Mouse (Mus musculus): ENCODE results near the gene Gm20695.

The Gm20695 gene

GRCm38 (mm10) chr16:3896046-3896445 is 11.6 kb downstream of the Gm20695 start:
- DNase-seq: no peak

- DNase-seq: no peak
Measured at GRCm38 (mm10) chr16:3896553-3896952, 12.1 kb downstream of the Gm20695 start.

- DNase-seq: no peak
Measured at GRCm38 (mm10) chr16:3907471-3907870, 23.0 kb downstream of the Gm20695 start.

GRCm38 (mm10) chr16:3908537-3909111 is 24.2 kb downstream of the Gm20695 start, which contains the start of the genes 1700037C18Rik and Cluap1:
TSS of gene 1700037C18Rik (minus strand) at chr16:3908689.
TSS of gene Cluap1 (plus strand) at chr16:3908801.
- DNase-seq: peak; percentile 96

- no peak for DNase-seq
Measured at GRCm38 (mm10) chr16:3909118-3909517, 24.7 kb downstream of the Gm20695 start.

- no peak for DNase-seq
Measured at GRCm38 (mm10) chr16:3920756-3921155, 36.3 kb downstream of the Gm20695 start.

GRCm38 (mm10) chr16:3923515-3923914 is 39.1 kb downstream of the Gm20695 start:
- DNase-seq: no peak

GRCm38 (mm10) chr16:3923966-3924365 is 39.5 kb downstream of the Gm20695 start:
- no peak for DNase-seq

GRCm38 (mm10) chr16:3928582-3928981 is 44.1 kb downstream of the Gm20695 start:
- DNase-seq: no peak

- no peak for DNase-seq
Measured at GRCm38 (mm10) chr16:3929151-3929550, 44.7 kb downstream of the Gm20695 start.

GRCm38 (mm10) chr16:3933536-3933935 is 49.1 kb downstream of the Gm20695 start:
- DNase-seq: no peak

GRCm38 (mm10) chr16:3934091-3934490 is 49.6 kb downstream of the Gm20695 start:
- peak; percentile 19 to 75 for DNase-seq

- no peak for DNase-seq
Measured at GRCm38 (mm10) chr16:3934701-3935100, 50.3 kb downstream of the Gm20695 start.

GRCm38 (mm10) chr16:3951141-3951540 is 66.7 kb downstream of the Gm20695 start:
- no peak for DNase-seq

GRCm38 (mm10) chr16:3956369-3956768 is 71.9 kb downstream of the Gm20695 start:
- peak in 1 of 2 experiments; percentile 43 for DNase-seq

GRCm38 (mm10) chr16:3959261-3959660 is 74.8 kb downstream of the Gm20695 start:
- no peak for DNase-seq

- no peak for DNase-seq
Measured at GRCm38 (mm10) chr16:3964990-3965389, 80.5 kb downstream of the Gm20695 start.

GRCm38 (mm10) chr16:3965534-3965933 is 81.1 kb downstream of the Gm20695 start:
- DNase-seq: no peak

All from kidney, adult 8-10 months (tissue).